Mouse (Mus musculus) stomach, postnatal 0 days (tissue): ENCODE results near the gene Ppcs.

ENCODE experiments used
- CTCF ChIP-seq: IDR thresholded peaks from 2 replicates; pipeline ENCODE4 v1.5.1; 2016; ENCODE audit warnings: antibody characterized with exemption, low read depth, mild to moderate bottlenecking, moderate library complexity
- EP300 ChIP-seq: optimal IDR thresholded peaks from 2 replicates; pipeline ENCODE3; 2016; ENCODE audit warnings: antibody characterized with exemption

- peak; percentile 51 for TF ChIP-seq CTCF
- peak; percentile 42 for TF ChIP-seq EP300
These were observed at the start of gene Ppcs, which contains the start of gene Zmynd12 for GRCm38 (mm10) chr4:119422294-119422964.
